Mouse (Mus musculus) left cerebral cortex, adult 18-20 months (tissue): ENCODE results near the gene Ccl9. TPM values are rescaled to one million over a fixed set of nuclear protein-coding genes. Genes with fewer than 3 reads are reported as not detected.
"Not testable (repeated sequence)": the region's sequence is repeated elsewhere in the genome, so short reads cannot be mapped to it uniquely, and the experiment has no call there.

Experiments
- DNase-seq, 2 experiments: peaks; one replicate each; pipeline ENCODE4 v3.0.0; 2021 to 2022; ENCODE audit warnings: low spot score in 2 of 2, mixed read lengths in 1 of 2
- total RNA-seq, 2 experiments: library from RNA; stranded (reverse); gene quantifications; 2 replicates each; pipeline ENCODE4 v1.2.3; 2021

The Ccl9 gene
- total RNA-seq, 2 experiments from 2014 or later = 2.7 to 2.8 TPM

- no peak for DNase-seq
These were observed 3.5 kb upstream of the Ccl9 start for GRCm38 (mm10) chr11:83581626-83582610.

GRCm38 (mm10) chr11:83580699-83581232 lies 2.3 kb upstream of the Ccl9 start:
- DNase-seq = no peak

DNA sequence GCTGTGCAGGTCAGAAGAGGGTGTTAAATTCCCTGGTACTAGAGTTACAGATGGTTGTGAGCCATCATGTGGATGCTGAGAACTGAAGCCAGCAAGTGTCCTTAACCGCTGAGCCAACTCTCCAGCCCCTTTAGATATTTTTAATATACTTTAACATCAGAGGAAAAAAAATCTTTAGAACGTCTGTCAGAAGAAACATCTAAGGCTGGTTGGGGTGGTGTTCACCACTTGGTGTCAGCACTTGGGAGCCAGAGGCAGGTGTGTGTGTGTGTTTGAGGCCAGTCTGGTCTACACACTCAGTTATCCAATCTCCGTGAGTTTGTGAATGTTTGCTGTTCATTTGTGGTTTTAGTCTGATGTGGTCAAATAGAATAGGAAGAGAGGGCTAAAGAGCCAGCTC lies 563 bp upstream of the Ccl9 start:
- DNase-seq = no peak

GRCm38 (mm10) chr11:83576927-83577555 lies 1.4 kb downstream of the Ccl9 start:
- DNase-seq = no peak

DNA sequence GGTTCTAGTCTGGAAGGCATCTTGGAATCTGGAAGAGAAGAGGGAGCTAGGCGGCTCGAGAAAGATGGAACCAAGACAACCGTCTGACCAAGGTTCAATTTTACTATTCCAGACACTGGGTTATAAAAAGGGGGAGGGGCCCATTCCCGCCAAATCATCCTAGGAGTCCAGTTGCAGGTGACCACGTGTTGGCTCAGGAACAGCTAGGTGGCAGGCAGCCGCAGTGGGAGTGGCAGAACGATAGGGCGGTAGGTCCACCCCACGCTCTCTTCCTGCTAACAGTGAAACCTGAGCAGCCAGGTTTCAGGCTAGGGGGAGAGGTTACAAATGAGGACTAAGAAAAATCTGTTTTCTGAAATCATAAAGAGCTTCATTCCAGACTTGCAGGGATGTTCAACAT lies 5.6 kb downstream of the Ccl9 start:
- no peak for DNase-seq

- no peak for DNase-seq
These were observed 6.2 kb downstream of the Ccl9 start for GRCm38 (mm10) chr11:83572223-83572622.

DNA sequence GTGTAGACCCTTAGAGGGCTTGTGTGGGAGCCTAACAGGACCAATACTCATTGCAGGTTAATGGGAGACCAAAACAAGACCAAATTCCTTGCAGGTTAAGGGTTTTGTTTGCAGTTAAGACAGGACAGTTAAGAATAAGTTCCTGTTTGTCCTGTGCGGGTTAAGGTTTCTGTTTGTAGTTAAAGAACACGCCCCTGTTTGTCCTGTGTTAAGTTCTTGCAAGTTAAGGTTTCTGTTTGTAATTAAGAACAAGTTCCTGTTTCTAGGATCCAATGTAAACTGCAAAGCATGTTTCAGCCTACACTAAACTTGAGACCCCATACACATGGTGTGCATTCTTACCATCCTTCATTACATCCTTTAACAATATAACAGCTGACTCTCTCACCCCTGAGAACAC lies 8.2 kb downstream of the Ccl9 start:
- DNase-seq = no peak

DNA sequence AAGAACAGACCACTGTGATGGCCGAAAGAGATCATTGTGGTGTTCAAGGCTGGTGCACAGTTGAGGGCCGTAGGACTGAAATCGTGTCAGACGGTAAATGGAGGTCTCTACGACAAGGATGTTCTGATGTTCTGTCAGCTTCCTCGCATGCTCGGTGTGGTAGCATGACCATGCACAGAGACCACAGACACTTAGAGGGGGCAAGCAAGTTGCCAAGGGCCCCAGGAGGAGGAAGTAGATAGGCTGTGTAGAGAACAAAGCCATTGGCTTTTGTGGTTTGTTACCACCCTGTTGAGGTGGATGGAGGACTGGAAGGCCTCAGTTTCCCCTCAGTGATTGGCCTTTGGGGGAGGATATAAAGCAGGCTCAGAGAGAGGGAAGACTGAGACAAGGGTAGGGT lies 9.2 kb downstream of the Ccl9 start:
- no peak for DNase-seq

DNA sequence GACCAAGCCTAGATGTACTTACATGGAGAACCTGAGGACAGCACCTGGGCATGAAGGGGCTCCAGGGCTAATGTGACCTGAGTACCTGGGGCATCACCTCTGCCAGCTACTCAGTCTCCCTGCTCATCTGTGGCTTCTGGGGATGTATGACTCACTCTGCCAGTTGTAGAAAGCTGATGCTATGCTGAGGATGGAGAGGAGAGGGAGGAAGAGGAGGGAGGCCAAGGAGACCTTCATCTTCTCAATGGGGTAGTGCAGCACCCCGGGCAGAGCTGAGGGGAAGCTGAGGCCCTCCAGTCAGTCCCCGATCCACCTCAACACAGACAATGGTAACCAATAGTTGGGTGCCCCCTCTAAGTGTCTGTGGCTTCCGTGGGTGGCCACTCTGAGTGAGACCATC lies 9.7 kb downstream of the Ccl9 start:
- no peak for DNase-seq

DNA sequence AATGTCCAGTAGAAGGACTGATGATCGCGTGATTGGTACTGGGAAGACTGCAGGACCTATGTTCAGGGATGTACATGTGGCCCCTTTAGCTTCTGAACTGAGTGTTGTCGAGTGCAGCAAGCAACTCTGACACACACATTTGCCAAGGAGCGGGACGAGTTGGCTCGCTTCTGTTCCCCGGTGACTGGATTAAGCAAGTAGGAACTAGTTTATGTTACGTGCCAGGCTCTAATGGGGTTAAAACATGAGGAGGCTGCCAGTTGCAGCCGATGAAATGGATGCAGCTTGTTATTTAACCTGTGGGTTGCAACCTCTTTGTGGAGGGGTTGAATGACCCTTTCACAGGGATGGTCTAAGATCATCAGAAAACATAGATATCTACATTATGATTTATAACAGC lies 10.4 kb downstream of the Ccl9 start:
- DNase-seq = no peak

DNA sequence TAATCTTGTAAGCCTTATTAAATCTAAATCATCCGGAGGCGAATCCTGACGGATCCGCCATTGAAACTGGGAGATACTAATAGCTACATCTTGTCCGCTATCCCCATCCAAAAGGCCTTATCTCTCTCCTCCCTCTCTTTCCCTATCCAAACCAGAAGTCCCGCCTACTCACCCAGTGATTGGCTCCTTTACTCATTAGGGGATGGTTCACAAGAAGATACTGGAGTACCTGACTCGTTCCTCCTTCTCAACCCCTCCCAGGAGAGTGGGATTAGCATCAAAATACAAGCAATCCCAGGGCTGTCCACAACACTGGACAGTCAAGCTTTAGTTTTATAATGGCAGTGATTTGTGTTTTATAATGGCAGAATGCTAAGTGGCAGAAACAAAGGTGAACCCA lies 11.1 kb downstream of the Ccl9 start:
- DNase-seq = no peak

- DNase-seq = no peak
These were observed 11.8 kb downstream of the Ccl9 start for GRCm38 (mm10) chr11:83566617-83567016.

GRCm38 (mm10) chr11:83563754-83564153 lies 14.7 kb downstream of the Ccl9 start:
- peak; percentile 15 to 22 for DNase-seq

GRCm38 (mm10) chr11:83562311-83562887 lies 16.0 kb downstream of the Ccl9 start:
- no peak for DNase-seq

- DNase-seq = no peak
These were observed 18.0 kb downstream of the Ccl9 start for GRCm38 (mm10) chr11:83560405-83560804.

DNA sequence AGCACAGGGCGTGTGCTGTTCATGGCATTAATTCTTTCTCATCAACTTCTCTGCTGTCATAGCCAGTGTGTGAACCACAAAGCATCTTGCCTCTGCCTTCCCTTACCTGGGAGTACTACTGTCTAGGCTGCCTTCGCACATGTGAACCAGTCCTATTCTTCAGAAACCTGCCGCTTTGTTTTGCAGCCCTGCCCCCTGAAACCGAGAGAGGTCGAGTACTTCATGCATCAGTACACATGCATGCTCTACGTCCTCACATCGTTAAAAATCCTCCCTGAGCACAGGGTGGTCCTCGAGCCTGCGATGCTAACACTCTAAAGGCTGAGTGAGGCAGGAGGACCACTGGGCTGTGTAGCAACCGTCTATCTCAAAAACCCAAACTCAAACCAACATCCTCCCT lies 21.4 kb downstream of the Ccl9 start:
- DNase-seq = no peak

GRCm38 (mm10) chr11:83556085-83556781 lies 22.2 kb downstream of the Ccl9 start:
- DNase-seq = no peak

DNA sequence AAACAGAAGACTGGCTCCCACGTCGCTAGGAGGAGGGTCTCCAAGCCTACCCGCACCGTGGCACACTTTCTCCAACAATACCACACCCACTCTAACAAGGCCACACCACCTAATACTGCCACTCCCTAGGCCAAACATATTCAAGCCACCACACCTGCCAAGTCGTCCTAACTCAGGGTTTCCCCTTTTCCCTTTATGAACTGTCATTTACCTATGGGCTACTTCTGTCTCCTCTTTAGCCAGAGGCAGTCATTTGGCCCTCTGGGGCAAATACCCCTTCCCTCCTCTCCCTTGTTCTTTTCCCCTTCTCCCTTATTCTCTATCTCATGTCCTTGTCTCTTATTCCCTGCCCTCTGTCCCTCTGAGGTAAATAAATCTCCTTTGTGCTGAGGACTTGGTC lies 26.8 kb downstream of the Ccl9 start:
- DNase-seq = no peak

DNA sequence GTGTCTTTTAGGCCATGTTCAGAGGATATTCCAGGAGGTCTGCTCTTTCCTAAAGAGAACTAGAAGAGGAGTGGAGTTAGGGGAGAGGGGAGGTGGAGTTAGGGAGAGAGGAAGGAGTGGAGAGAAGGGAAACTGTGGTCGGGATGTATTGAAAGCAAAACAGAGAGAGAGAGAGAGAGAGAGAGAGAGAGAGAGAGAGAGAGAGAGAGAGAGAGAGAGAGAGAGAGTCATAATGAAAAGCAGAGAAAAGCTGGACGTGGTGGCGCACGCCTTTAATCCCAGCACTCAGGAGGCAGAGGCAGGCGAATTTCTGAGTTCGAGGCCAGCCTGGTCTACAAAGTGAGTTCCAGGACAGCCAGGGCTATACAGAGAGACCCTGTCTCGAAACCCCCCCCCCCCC lies 27.4 kb downstream of the Ccl9 start:
- DNase-seq = not testable (repeated sequence)

DNA sequence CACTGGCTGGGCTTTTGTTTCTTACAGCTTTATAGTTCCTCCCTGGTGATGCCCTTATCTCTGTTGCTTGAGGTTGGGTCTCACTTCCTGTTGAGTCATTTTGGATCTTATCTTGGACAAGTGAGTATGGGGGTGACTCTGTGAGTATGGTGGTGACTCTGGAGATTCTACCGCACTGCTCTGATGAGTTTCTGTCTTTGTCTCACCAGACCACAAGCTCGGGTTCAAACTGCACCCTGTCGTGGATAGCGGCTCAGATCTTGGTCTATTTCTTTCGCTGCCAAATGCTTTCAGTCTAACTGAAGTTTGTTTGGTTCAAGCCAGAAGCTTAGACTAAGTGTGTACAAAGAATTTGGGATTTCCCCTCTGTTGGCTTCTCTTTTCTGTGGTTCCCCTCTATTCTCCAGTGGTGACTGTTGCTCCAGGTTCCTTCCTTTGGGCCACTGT lies 28.2 kb downstream of the Ccl9 start:
- DNase-seq = no peak

DNA sequence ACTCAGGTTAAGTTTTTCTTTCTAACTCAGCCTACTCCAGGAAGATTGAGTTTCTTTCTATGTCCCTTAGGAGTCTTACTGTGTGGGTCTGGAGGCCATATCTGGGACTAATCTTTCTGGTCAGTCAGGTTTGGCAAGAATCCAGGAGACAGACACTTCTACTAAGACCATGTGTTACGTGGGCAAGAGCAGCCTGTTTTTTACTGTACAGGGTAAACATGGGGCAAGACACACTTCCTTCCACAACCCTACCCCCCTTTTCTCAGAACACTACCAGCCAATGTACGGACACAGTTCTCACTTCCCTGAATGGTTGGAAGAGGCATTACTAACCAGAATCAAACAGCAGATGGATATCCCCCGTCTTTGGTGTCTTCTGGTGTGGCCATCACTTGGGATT lies 34.2 kb downstream of the Ccl9 start:
- no peak for DNase-seq
